Mouse (Mus musculus): Measurements from ENCODE around the gene Sez6l2.

DNA sequence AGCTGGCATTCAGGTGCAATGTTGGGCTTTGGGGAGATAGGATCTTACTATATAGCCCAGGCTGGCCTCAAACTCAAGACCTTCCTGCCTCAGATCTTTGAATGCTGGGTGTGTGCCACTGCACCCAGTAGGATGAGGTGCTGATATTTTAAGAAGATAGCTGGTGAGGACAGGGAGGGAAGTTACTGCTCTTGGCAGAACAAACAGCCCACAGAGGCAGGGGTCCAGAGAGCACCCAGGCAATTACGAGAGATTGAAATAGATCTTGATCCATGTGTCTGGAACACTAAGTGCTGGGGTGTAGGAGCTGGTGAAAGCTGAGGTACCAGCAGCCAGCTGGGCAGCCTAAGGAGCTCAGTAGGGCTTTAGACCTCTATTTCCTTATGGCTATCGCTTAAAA is 31.2 kb downstream of the Sez6l2 start:
- no peak for TF ChIP-seq GATA1 (IDR thresholded peaks at IDR 0.05; ENCODE audit: borderline replicate concordance, low read length)
- no peak for TF ChIP-seq CTCF (IDR thresholded peaks at IDR 0.05; ENCODE audit: low read depth, low read length)
- no peak for TF ChIP-seq TAL1 (conservative IDR thresholded peaks at IDR 0.05; ENCODE audit: low read depth, low read length)

All from G1E (cell line).